Mouse (Mus musculus) cerebellum, adult 2 months (tissue): ENCODE data around the gene Spag5. TPM values are rescaled to one million over a fixed set of nuclear protein-coding genes. Genes with fewer than 3 reads are reported as not detected.
A peak's percentile ranks its signal among the peaks of the same experiment; 100 is the strongest.

ENCODE experiments used
- DNase-seq, 2 experiments: peaks; one replicate each; pipeline ENCODE4 v3.0.0; 2021
- H3K27ac ChIP-seq: fragments of 200-500 bp; 2 replicates; pipeline ENCODE4 v1.5.1; 2012; ENCODE audit warnings: low read length, control low read depth, inconsistent platforms; ENCODE audit not compliant: insufficient read depth
- H3K27me3 ChIP-seq: fragments of 200-500 bp; 2 replicates; pipeline ENCODE4 v1.6.1; 2012; ENCODE audit warnings: inconsistent platforms, mild to moderate bottlenecking, low read length, moderate library complexity; ENCODE audit not compliant: control insufficient read depth, insufficient read depth
- H3K4me1 ChIP-seq: fragments of 200-500 bp; 2 replicates; pipeline ENCODE4 v1.6.1; 2011; ENCODE audit warnings: low read length; ENCODE audit not compliant: control insufficient read depth, insufficient read depth
- H3K4me3 ChIP-seq: fragments of 200-500 bp; replicated peaks from 2 replicates; pipeline ENCODE3; 2011; ENCODE audit warnings: mild to moderate bottlenecking, low read depth, low read length, control low read depth; ENCODE audit not compliant: insufficient read depth
- CTCF ChIP-seq: fragments of 200-500 bp; IDR thresholded peaks from 2 replicates; pipeline ENCODE4 v1.5.1; 2011; ENCODE audit warnings: low read depth, mild to moderate bottlenecking, control low read depth, low read length, moderate library complexity, borderline replicate concordance; ENCODE audit not compliant: insufficient read depth
- POLR2A ChIP-seq: fragments of 200-500 bp; IDR thresholded peaks from 2 replicates; pipeline ENCODE4 v1.6.1; 2011; ENCODE audit warnings: low read length, control low read depth, borderline replicate concordance; ENCODE audit not compliant: insufficient read depth
- WGBS: fragments of 180-500 bp; shearing (Covaris S2); methylation state at CpG from one replicate; pipeline ENCODE4 v1.1.7; 2018; 5-methylcytosine and 5-hydroxymethylcytosine counted together
- polyA plus RNA-seq: library from polyadenylated mRNA; depleted of rRNA; stranded (reverse); fragments of >200 nt; gene quantifications from 2 replicates; pipeline ENCODE4 v1.2.3, GENCODE M21; 2012

The Spag5 gene
- polyA plus RNA-seq, 1 experiment: 17.6 TPM

DNA sequence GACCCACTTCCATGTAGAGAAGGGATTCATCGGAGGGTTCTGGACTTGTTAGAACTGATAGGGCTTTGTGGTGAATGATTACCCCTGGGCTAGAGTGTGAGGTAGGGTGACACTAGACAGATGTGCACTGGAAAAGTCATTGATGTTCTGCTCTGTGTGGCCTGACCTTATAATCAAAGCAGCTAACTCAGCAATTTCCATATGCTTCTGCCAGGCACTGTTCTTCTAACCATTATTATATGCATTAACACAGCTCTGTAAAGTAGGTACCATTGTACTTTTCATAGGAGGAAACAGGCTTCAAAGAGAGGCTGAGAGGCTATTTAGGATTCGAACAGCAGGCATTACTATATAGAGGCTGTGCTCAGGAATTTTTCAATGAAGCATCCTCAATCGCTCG, 25.9 kb downstream of the Spag5 start:
- Histone ChIP-seq H3K4me1 (peaks cover 8% of the 10 kb centered on the region), H3K27ac (no peak overlapping the region), H3K4me3 (no peak overlapping the region), H3K27me3 (no peaks in the 10 kb centered on the region)
- WGBS: 89% methylated on average over 4 of the region's 4 CpGs
- no peak for TF ChIP-seq CTCF
- no peak for TF ChIP-seq POLR2A
- no peak for DNase-seq

DNA sequence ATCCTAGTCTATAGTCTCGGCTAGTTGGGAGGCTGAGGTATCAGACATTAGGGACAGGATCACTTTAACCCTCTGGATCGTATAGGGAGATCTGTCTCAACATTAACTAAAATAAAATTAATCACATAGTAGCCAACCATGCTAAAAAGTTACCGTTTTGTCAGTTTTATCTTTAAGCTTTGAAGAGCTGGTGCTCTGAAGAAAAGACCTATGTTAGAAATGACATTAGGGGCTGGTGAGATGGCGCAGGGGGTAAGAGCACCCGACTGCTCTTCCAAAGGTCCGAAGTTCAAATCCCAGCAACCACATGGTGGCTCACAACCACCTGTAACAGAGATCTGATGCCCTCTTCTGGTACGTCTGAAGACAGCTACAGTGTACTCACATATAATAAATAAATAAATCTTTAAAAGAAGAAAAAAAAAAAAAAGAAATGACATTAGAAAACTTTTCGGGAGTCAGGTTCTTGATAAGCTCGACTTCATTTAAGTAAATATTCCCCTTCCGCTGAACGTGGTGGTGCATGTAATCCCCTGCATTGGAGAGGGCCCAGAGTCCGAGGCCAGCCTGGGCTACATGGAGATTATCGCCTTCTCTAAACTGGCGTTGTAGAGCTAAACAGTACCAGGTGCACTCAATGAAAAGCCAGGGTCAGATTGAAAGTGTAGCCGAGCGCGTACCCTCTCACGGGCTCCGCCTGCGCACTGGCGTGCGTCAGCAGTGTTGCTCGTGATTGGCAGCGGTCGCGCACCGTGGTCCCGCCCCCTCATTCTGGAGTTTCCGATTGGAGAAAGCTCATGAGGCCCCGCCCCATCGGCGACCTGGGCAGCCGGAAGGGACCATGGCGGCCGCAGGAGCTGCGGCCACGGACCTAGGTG, 26.5 kb downstream of the Spag5 start, which contains the start of gene Pigs:
TSS of gene Pigs (plus strand) at position 782 of the 878 bp plus-strand sequence.
- Histone ChIP-seq H3K27me3 (no peaks in the 10 kb centered on the region), H3K4me3 (peak within 1 kb of the TSS; percentile 93), H3K27ac (0 out of 2 replicates have a peak within 1 kb of the TSS, but pooled peaks have one; percentile 55), H3K4me1 (peaks cover 8% of the 10 kb centered on the region)
- WGBS: 11% methylated on average over 37 of the region's 37 CpGs
- no peak for TF ChIP-seq CTCF
- TF ChIP-seq POLR2A: peak; percentile 90
- DNase-seq: peak; percentile 98

GRCm38 (mm10) chr11:78328512-78329056, 27.3 kb downstream of the Spag5 start:
- WGBS: under 1% methylated on average over 40 of the region's 41 CpGs
- H3K27ac ChIP-seq: 0 out of 2 replicates have a peak overlapping the region, but pooled peaks have one; percentile 15

GRCm38 (mm10) chr11:78332676-78333075, 31.3 kb downstream of the Spag5 start:
- WGBS: 92% methylated on average over 12 of the region's 12 CpGs
- no peaks in the 10 kb centered on the region for H3K27me3 ChIP-seq
- DNase-seq: no peak
- H3K4me1 ChIP-seq: no peaks in the 10 kb centered on the region
- H3K4me3 ChIP-seq: no peak overlapping the region
- TF ChIP-seq CTCF (no peak), POLR2A (no peak)
- no peak overlapping the region for H3K27ac ChIP-seq

More at GRCm38 (mm10) chr11:78328512-78329056, 27.3 kb downstream of the Spag5 start:
- TF ChIP-seq CTCF (no peak), POLR2A (no peak)
- H3K27me3 ChIP-seq: no peaks in the 10 kb centered on the region
- H3K4me3 ChIP-seq: peak overlapping the region; percentile 93
- H3K4me1 ChIP-seq: peaks cover 8% of the 10 kb centered on the region
- no peak for DNase-seq

- H3K4me1 ChIP-seq: no peaks in the 10 kb centered on the region
- no peak for DNase-seq
- no peaks in the 10 kb centered on the region for H3K27me3 ChIP-seq
- no peak overlapping the region for H3K27ac ChIP-seq
- TF ChIP-seq CTCF (no peak), POLR2A (no peak)
- WGBS: 88% methylated on average over 5 of the region's 5 CpGs
- no peak overlapping the region for H3K4me3 ChIP-seq
Measured at GRCm38 (mm10) chr11:78333992-78334391, 32.7 kb downstream of the Spag5 start.

DNA sequence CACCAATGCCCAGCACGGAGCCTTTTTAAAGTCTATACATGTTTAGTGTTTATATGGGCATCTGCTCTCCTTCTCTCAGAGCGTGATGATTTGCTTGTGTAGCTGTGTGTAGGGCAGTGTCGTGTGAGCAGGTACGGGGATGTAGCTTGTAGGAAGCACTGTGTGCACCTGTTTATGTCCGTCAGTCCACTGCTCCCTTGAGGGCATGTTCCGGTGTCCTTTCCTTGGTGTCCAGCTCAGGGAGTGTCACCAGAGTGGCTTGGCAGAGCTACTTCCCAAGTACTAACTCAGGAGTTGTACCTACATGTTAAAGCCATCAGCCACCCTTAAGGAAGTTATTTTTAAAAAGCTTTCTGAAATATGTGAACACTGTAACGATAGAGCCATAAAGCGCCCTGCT, 35.7 kb downstream of the Spag5 start:
- H3K27ac ChIP-seq: no peak overlapping the region
- WGBS: 95% methylated on average over 8 of the region's 8 CpGs
- no peak overlapping the region for H3K4me3 ChIP-seq
- DNase-seq: no peak
- H3K27me3 ChIP-seq: no peaks in the 10 kb centered on the region
- H3K4me1 ChIP-seq: no peaks in the 10 kb centered on the region
- no peak for TF ChIP-seq CTCF
- TF ChIP-seq POLR2A: no peak

DNA sequence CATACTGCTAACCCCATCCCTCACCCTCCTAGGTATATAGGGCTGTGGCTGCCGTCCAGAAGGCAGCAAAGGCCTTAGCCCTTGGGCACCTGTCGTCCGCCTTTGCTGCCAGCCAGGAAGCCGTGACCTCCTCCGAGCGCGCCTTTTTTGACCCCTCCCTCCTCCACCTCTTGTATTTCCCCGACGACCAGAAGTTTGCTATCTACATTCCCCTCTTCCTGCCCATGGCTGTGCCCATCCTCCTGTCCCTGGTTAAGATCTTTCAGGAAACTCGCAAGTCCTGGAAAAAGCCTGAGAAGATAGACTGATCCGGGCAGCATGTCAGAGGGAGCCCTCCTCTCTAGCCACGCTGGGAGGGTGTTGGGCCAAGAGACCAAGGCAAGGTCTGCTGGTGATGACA, 40.4 kb downstream of the Spag5 start:
- 83% methylated on average over 12 of the region's 12 CpGs for WGBS
- H3K4me1 ChIP-seq: peaks cover 7% of the 10 kb centered on the region; the same call in 1 of the 2 replicates
- TF ChIP-seq POLR2A: no peak
- TF ChIP-seq CTCF: no peak
- no peak for DNase-seq
- H3K4me3 ChIP-seq: no peak overlapping the region
- H3K27ac ChIP-seq: no peak overlapping the region
- H3K27me3 ChIP-seq: no peaks in the 10 kb centered on the region

- WGBS: 2% methylated on average over 64 of the region's 66 CpGs
- TF ChIP-seq POLR2A (no peak), CTCF (no peak)
- peak; percentile 74 to 77 for DNase-seq
- peaks cover 7% of the 10 kb centered on the region; the same call in 1 of the 2 replicates for H3K4me1 ChIP-seq
- H3K4me3 ChIP-seq: peak within 1 kb of the TSS; percentile 57
- no peaks in the 10 kb centered on the region for H3K27me3 ChIP-seq
- H3K27ac ChIP-seq: no peak within 1 kb of the TSS
Measured at GRCm38 (mm10) chr11:78343381-78344327, 42.3 kb downstream of the Spag5 start, which contains the start of gene Unc119. Gene Unc119, plus strand, starts transcription at chr11:78343482.
